Mouse (Mus musculus) intestine, postnatal 0 days (tissue): Measurements from ENCODE around the gene Ascc1. TPM values are rescaled to one million over a fixed set of nuclear protein-coding genes. Genes with fewer than 3 reads are reported as not detected.

Source experiments
- ATAC-seq: fragments of 200-750 bp; cut with Nextera tagmentation; 2 replicates; pipeline ENCODE4 v1.8.0; 2017; ENCODE audit warnings: mild to moderate bottlenecking, moderate TSS enrichment, moderate library complexity
- H3K27ac ChIP-seq: fragments of 300-500 bp; sonication (generic); 2 replicates; pipeline ENCODE4 v1.5.1; 2014; ENCODE audit warnings: mild to moderate bottlenecking, low read depth, low read length, moderate library complexity
- H3K27me3 ChIP-seq: fragments of 300-500 bp; sonication (generic); replicated peaks from 2 replicates; pipeline ENCODE4 v1.6.1; 2014; ENCODE audit warnings: low read length, mixed read lengths; ENCODE audit not compliant: control insufficient read depth, insufficient read depth
- H3K36me3 ChIP-seq: fragments of 300-500 bp; sonication (generic); 2 replicates; pipeline ENCODE4 v1.6.1; 2014; ENCODE audit warnings: mild to moderate bottlenecking, moderate library complexity; ENCODE audit not compliant: control insufficient read depth, insufficient read depth
- H3K4me1 ChIP-seq: fragments of 300-500 bp; sonication (generic); replicated peaks from 2 replicates; pipeline ENCODE4 v1.6.1; 2014; ENCODE audit warnings: antibody characterized with exemption, low read length, mixed read lengths; ENCODE audit not compliant: control insufficient read depth, insufficient read depth
- H3K4me2 ChIP-seq: fragments of 300-500 bp; sonication (generic); replicated peaks from 2 replicates; pipeline ENCODE4 v1.6.1; 2014; ENCODE audit warnings: low read depth, mild to moderate bottlenecking, moderate library complexity
- H3K4me3 ChIP-seq: fragments of 300-500 bp; sonication (generic); 2 replicates; pipeline ENCODE4 v1.5.1; 2014; ENCODE audit warnings: low read depth, low read length
- H3K9ac ChIP-seq: fragments of 300-500 bp; sonication (generic); 2 replicates; pipeline ENCODE4 v1.6.1; 2014; ENCODE audit warnings: mild to moderate bottlenecking, low read depth, low read length
- H3K9me3 ChIP-seq: fragments of 300-500 bp; sonication (generic); 2 replicates; pipeline ENCODE4 v1.6.1; 2016; ENCODE audit warnings: mixed run types; ENCODE audit not compliant: control insufficient read depth
- CTCF ChIP-seq: sonication (generic); IDR thresholded peaks from 2 replicates; pipeline ENCODE4 v1.5.1; 2016; ENCODE audit warnings: low read depth, mild to moderate bottlenecking, control low read depth, antibody characterized with exemption, moderate library complexity
- WGBS: fragments of 180-500 bp; shearing (Covaris S2); extraction: QIAGEN DNeasy Blood & Tissue Kit; methylation state at CpG from one replicate; pipeline ENCODE4 v1.1.7; 2014; 5-methylcytosine and 5-hydroxymethylcytosine counted together
- polyA plus RNA-seq: library from polyadenylated mRNA; unstranded; fragments of >200 nt; fragmentation: Nextera tagmentation; extraction: Ambion mirVana; gene quantifications from 2 replicates; pipeline ENCODE4 v1.2.1, GENCODE M21; 2015

Gene Ascc1
- polyA plus RNA-seq, 1 experiment from 2014 or later: 28.7 TPM

DNA sequence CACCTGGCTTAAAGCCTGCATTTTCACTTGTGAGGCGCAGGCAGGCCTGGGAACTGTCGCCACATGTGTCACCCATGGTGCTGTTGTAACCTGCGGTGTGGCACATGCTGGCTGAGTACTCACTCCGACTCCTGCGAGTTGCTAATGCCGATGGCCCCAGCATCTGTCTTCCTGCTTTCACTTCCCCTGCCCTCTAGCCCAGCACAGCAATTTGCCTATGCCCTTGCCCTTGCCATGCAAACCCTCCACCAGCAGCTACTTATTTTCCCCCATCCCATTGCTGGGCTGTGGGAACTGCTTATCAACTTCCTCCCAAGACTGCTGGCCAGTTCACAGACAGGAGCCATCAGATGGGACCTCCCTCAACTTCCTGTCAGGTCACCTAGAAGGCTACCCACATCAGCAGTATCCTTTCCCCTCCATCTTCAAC is 21.8 kb upstream of the Ascc1 start:
- Histone ChIP-seq H3K9me3 (no peaks in the 10 kb centered on the region), H3K27me3 (no peaks in the 10 kb centered on the region), H3K36me3 (peaks cover 3% of the 10 kb centered on the region), H3K4me2 (no peak overlapping the region), H3K27ac (no peak overlapping the region), H3K4me1 (peaks cover 21% of the 10 kb centered on the region), H3K4me3 (no peak overlapping the region), H3K9ac (no peak overlapping the region)
- no peak for TF ChIP-seq CTCF
- 76% methylated on average over 6 of the region's 6 CpGs for WGBS
- no peak for ATAC-seq

DNA sequence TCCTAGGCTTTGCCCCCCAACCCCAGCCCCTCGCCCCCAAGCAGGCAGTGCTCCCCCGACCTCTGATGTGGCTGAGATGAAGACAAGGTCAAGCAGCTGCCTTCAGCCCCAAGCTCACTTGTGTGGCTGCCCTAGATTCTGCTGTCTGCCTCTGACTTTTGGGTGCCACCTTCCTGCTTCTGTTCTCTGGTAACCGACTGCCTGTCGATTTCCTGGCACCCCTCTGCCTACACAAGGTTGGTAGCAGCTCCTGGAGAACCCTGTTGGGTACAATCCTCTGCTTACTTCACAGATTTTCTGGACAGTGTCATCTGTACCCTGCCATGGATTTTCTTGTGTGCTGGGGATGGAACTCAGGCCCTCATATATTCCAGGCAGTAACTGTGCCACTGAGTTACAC is 21.3 kb upstream of the Ascc1 start:
- Histone ChIP-seq H3K36me3 (peaks cover 8% of the 10 kb centered on the region), H3K4me1 (peaks cover 21% of the 10 kb centered on the region), H3K27me3 (no peaks in the 10 kb centered on the region), H3K4me3 (no peak overlapping the region), H3K9me3 (no peaks in the 10 kb centered on the region), H3K9ac (no peak overlapping the region), H3K4me2 (no peak overlapping the region), H3K27ac (no peak overlapping the region)
- no peak for TF ChIP-seq CTCF
- no peak for ATAC-seq
- 79% methylated on average over 4 of the region's 4 CpGs for WGBS

DNA sequence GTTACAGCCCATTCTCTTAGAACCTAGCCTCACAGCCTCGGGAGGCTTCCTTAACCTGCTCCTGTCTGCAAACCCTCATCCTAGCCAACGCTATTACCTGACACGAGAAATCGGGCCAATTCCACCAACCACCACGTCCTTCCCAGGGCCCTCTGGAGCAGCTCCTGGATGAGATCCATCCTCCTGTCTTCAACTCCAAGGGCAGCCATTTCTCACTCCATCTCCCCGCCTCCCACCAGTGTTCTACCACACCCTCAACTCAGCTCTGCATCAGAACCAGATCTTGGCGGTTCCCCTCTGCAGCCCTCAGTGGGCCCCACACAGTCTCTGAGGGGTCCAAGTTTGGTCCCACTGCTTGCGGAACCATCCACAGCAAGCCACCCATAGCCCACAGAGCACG is 20.8 kb upstream of the Ascc1 start:
- H3K27ac ChIP-seq: no peak overlapping the region
- peaks cover 21% of the 10 kb centered on the region for H3K4me1 ChIP-seq
- H3K36me3 ChIP-seq: peaks cover 10% of the 10 kb centered on the region
- H3K9me3 ChIP-seq: no peaks in the 10 kb centered on the region
- H3K27me3 ChIP-seq: no peaks in the 10 kb centered on the region
- no peak overlapping the region for H3K4me3 ChIP-seq
- TF ChIP-seq CTCF: no peak
- WGBS: 78% methylated on average over 9 of the region's 9 CpGs
- H3K4me2 ChIP-seq: no peak overlapping the region
- no peak overlapping the region for H3K9ac ChIP-seq
- no peak for ATAC-seq

DNA sequence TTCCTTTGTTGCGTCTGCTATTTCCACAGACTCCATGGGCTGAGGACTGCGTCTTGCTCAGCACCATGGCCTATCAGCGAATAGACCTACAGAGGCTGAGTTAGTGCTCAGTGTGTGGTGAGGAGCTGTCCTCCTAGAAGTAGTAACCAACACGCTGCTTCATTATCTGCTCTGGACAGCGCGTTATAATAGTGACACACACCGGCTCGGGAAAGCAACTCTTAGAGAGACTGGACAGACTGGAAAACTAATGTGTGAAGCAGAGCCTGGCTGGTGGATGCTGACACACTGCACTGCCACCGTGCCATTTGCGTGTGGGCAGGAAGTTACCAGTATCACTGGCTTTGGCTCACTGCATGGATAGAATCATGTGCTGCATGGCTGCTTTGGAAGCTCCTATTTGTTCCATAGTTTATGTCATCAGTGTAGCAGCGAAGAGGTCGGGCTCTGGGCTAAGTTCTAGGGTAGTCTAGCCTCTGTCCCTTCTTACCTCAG is 20.2 kb upstream of the Ascc1 start:
- Histone ChIP-seq H3K27ac (no peak overlapping the region), H3K9ac (no peak overlapping the region), H3K36me3 (peaks cover 13% of the 10 kb centered on the region), H3K4me3 (no peak overlapping the region), H3K27me3 (no peaks in the 10 kb centered on the region), H3K4me1 (peaks cover 21% of the 10 kb centered on the region), H3K9me3 (no peaks in the 10 kb centered on the region), H3K4me2 (no peak overlapping the region)
- ATAC-seq: no peak
- TF ChIP-seq CTCF: no peak
- WGBS: 85% methylated on average over 12 of the region's 12 CpGs

DNA sequence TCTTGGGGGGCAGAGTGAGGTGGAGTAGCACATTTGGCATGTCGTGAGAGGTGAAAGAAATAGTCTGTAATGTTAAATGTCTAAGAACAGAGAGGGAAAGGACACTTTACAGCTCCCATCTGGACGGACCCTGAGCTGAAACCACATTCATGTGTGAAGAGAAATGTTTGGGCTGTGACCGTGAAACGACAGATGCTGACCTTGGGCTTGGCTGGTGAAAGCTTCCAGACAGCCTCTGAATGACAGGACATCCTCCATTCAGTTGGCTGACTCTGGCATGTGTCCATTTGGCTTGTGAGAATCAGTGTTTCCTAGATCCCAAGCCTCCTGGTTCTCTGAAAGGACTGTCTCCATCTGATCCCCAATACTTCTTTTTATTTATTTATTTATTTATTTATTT is 14.6 kb upstream of the Ascc1 start:
- TF ChIP-seq CTCF: no peak
- H3K27ac ChIP-seq: no peak overlapping the region
- no peaks in the 10 kb centered on the region for H3K9me3 ChIP-seq
- H3K9ac ChIP-seq: no peak overlapping the region
- H3K4me2 ChIP-seq: no peak overlapping the region
- H3K36me3 ChIP-seq: peaks cover 51% of the 10 kb centered on the region
- no peaks in the 10 kb centered on the region for H3K27me3 ChIP-seq
- 86% methylated on average over 4 of the region's 4 CpGs for WGBS
- ATAC-seq: no peak
- no peak overlapping the region for H3K4me3 ChIP-seq
- no peaks in the 10 kb centered on the region for H3K4me1 ChIP-seq

DNA sequence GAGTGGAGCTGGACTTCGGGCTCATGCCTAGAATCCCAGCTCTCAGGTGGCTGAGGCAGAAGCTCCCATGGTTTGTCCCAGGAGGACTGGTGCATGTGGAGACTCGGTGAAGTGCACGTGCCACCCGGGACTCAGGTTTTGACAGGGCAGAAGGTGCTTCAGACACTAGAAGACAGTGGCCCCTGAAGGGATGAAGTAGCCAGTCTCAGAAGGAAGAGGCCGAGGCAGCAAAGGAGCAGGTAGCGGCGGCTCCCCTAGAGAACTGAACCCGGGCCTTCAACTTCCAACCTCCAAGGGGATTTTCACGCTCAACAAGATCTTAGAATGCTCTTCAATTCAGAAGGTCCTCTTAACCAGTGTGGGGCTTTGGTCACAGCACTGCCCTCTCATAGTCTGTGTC is 12.2 kb upstream of the Ascc1 start:
- WGBS: 96% methylated on average over 9 of the region's 9 CpGs
- Histone ChIP-seq H3K27me3 (no peaks in the 10 kb centered on the region), H3K4me1 (no peaks in the 10 kb centered on the region), H3K9ac (no peak overlapping the region), H3K9me3 (no peaks in the 10 kb centered on the region), H3K27ac (no peak overlapping the region), H3K4me3 (no peak overlapping the region), H3K4me2 (no peak overlapping the region), H3K36me3 (peaks cover 61% of the 10 kb centered on the region)
- no peak for TF ChIP-seq CTCF
- ATAC-seq: no peak

DNA sequence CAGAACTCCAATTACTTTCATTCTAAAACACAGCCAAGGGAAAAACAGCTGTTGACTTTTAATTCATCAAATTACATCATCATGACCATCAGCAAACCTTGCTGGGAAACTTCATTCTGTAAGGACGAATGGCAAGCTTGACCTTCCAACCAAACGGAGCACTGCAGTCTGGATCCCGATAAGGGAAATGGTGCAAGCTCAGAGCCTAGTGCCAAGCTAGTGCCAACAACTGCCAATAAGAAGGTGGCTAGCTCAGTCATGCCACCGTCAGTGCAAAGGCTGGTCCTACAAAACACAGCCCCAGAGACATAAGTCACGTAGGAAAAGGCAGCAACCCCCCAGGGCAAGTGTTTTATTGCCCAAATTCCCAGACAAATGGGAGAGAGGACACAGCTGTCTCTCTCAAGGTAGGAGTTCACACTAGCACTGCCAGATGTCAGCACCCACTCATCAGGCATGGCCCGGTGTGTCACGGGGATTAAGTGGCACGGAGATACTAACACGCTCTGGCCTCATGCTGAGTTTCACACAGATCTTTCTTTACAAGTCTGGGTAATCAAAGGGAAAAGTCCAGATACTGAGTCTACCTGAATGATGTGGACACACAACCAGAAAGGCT is 11.2 kb upstream of the Ascc1 start:
- Histone ChIP-seq H3K4me3 (no peak overlapping the region), H3K27me3 (no peaks in the 10 kb centered on the region), H3K9ac (no peak overlapping the region), H3K27ac (no peak overlapping the region; the same call in 1 of the 2 replicates), H3K4me2 (no peak overlapping the region), H3K36me3 (peaks cover 58% of the 10 kb centered on the region), H3K9me3 (no peaks in the 10 kb centered on the region), H3K4me1 (no peaks in the 10 kb centered on the region)
- WGBS: 67% methylated on average over 9 of the region's 9 CpGs
- no peak for TF ChIP-seq CTCF
- 0 out of 2 replicates have a peak, but pooled peaks have one; percentile 44 for ATAC-seq
